Mouse (Mus musculus): ENCODE data around the gene Grik3.

DNA sequence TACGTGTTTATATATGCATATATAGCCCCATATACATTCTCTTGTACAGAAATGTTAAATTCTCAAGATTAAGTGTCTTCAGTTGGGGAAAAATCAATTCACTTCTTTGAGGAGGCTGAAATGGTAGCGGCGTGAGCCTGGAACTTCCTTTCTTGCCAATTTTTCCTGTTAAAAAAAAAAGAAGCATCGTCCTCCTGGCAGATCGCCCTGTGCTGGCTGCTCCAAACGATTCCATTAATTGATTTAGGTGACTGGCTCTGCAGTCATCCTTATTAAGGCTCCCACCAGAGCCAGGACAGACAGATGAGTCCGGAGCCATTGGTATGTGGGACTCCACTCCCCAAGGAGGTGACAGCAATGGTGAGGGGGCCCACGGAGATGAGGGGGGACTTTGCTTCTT is 209.8 kb downstream of the Grik3 start:
- TF ChIP-seq EP300 (IDR thresholded peaks at IDR 0.05; ENCODE audit: low read depth in 1 of 2, low read length in 2 of 2) (no peak), POLR2A (IDR thresholded peaks at IDR 0.05; ENCODE audit: control insufficient read depth in 1 of 2, insufficient read depth in 1 of 2, low read depth in 1 of 2, low read length in 2 of 2, poor library complexity in 1 of 2) (no peak)

Data from MEL (cell line).